Mouse (Mus musculus) ES-E14 (cell line): ENCODE measurements around the gene Amer2. TPM values are rescaled to one million over a fixed set of nuclear protein-coding genes. Genes with fewer than 3 reads are reported as not detected.

Source experiments
- DNase-seq: peaks from one replicate; pipeline ENCODE4 v3.0.0-alpha.2; 2013; ENCODE audit warnings: low read depth, low spot score
- H3K27ac ChIP-seq: 2 replicates; pipeline ENCODE4 v1.5.1; 2012; ENCODE audit warnings: low read depth, mild to moderate bottlenecking, low read length, moderate library complexity, mixed read lengths; ENCODE audit not compliant: poor library complexity, insufficient read depth, severe bottlenecking
- H3K36me3 ChIP-seq: 2 replicates; pipeline ENCODE4 v1.6.1; 2012; ENCODE audit warnings: mild to moderate bottlenecking, low read length, moderate library complexity, mixed read lengths; ENCODE audit not compliant: control insufficient read depth, poor library complexity, insufficient read depth, severe bottlenecking
- H3K4me1 ChIP-seq, 2 experiments: fragments of 150-350 bp in 1 of 2; sonication (generic) in 1 of 2; 2 replicates each; pipeline ENCODE4 v1.6.1; 2012; ENCODE audit warnings: low read length in 2 of 2, mild to moderate bottlenecking in 1 of 2, mixed read lengths in 1 of 2; ENCODE audit not compliant: control insufficient read depth in 2 of 2, insufficient read depth in 2 of 2, poor library complexity in 1 of 2
- H3K4me3 ChIP-seq, 2 experiments: fragments of 150-350 bp in 1 of 2; sonication (generic) in 1 of 2; 2 replicates each; pipeline ENCODE4 v1.5.1; 2012; ENCODE audit warnings: low read length in 2 of 2, low read depth in 1 of 2, mild to moderate bottlenecking in 1 of 2, mixed read lengths in 1 of 2; ENCODE audit not compliant: insufficient read depth in 1 of 2, poor library complexity in 1 of 2, severe bottlenecking in 1 of 2
- H3K9ac ChIP-seq: 2 replicates; pipeline ENCODE4 v1.6.1; 2012; ENCODE audit warnings: low read depth, mild to moderate bottlenecking, low read length, mixed read lengths; ENCODE audit not compliant: poor library complexity, insufficient read depth, severe bottlenecking
- H3K9me3 ChIP-seq: fragments of 150-350 bp; sonication (generic); 2 replicates; pipeline ENCODE4 v1.6.1; 2012; ENCODE audit warnings: low read depth, mild to moderate bottlenecking, low read length; ENCODE audit not compliant: control insufficient read depth, insufficient read depth
- CHD2 ChIP-seq: IDR thresholded peaks from 2 replicates; pipeline ENCODE4 v1.6.1; 2014; ENCODE audit warnings: mild to moderate bottlenecking, low read depth, low read length, inconsistent platforms
- HCFC1 ChIP-seq: IDR thresholded peaks from 2 replicates; pipeline ENCODE4 v1.6.1; 2012; ENCODE audit warnings: low read length, inconsistent platforms, borderline replicate concordance; ENCODE audit not compliant: insufficient read depth
- MAFK ChIP-seq: IDR thresholded peaks from 2 replicates; pipeline ENCODE4 v1.6.1; 2014; ENCODE audit warnings: mild to moderate bottlenecking, low read depth, low read length, inconsistent platforms; ENCODE audit not compliant: insufficient read depth
- ZC3H11A ChIP-seq: IDR thresholded peaks from 2 replicates; pipeline ENCODE4 v1.6.1; 2012; ENCODE audit warnings: low read depth, mild to moderate bottlenecking, inconsistent platforms, low read length, borderline replicate concordance
- ZNF384 ChIP-seq: IDR thresholded peaks from 2 replicates; pipeline ENCODE4 v1.6.1; 2012; ENCODE audit warnings: low read depth, low read length, inconsistent platforms
- in situ Hi-C, 2 experiments: fragments of 600-800 bp; cut with MboI; formaldehyde crosslinking; loops; one replicate each; pipeline ENCODE4 v1.15.1; 2025; ENCODE audit warnings: low sequenced_read_pairs in 2 of 2, inconsistent platforms in 1 of 2; ENCODE audit not compliant: unreplicated experiment in 2 of 2
- total RNA-seq: library from RNA; depleted of rRNA; stranded (reverse); fragments of 300-350 nt; gene quantifications from 2 replicates; pipeline ENCODE4 v1.2.3, GENCODE M21; 2012

The Amer2 gene
- total RNA-seq, 1 experiment = 0.09 TPM

- H3K4me1 ChIP-seq = peaks cover 0 to 3% of the 10 kb centered on the region in 2 experiments; a peak in 2 of 4 replicates
- H3K4me3 ChIP-seq = no peak overlapping the region
- no peak overlapping the region for H3K27ac ChIP-seq
- H3K9me3 ChIP-seq = no peaks in the 10 kb centered on the region
- H3K9ac ChIP-seq = no peak overlapping the region
- in situ Hi-C loops = no loop called here
- no peaks in the 10 kb centered on the region for H3K36me3 ChIP-seq
- TF ChIP-seq ZC3H11A = no peak
- no peak for TF ChIP-seq HCFC1
- no peak for DNase-seq
Measured at GRCm38 (mm10) chr14:60407319-60407718, 34.3 kb downstream of the Amer2 start.

DNA sequence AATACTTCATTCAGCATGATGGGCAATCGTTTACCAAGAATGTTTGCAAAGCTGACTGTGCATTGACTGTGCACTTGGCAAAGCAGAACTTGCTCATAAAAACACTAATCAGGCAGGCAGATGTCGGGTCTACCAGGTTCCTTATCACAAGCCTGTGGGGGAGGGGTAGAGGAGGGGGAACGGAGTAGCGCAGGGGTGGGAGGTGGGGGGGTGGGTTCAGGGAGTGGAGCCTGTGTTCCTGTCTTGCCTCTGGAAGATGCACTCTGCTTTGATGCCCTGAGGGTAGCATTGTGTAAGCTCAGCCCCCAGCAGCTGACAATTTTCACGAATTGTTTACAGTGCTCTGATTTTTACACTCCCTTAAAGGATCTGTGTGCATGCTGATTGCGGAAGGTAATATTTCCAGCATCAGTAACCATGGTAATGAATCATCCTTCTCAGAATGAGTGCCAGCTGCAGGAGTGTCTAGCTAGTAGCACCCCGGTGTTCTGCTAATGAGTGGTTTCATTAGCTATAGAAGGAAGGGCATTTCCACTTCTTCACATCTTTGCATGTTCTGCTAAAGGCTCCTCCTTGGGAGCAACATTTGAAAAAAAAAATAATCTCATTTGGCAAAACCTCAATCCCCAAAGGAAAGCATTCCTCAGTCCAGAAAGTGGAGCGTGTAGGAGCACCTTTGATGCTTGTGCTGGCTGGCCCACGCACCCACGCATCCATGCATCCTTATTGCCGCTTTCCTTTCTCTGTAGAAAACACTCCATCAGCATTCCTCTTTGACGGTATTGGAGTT is 36.8 kb downstream of the Amer2 start:
- H3K9ac ChIP-seq = no peak overlapping the region
- H3K4me1 ChIP-seq = peaks cover 0 to 3% of the 10 kb centered on the region in 2 experiments; a peak in 2 of 4 replicates
- in situ Hi-C loops = no loop called here
- H3K27ac ChIP-seq = no peak overlapping the region
- H3K9me3 ChIP-seq = no peaks in the 10 kb centered on the region
- H3K36me3 ChIP-seq = no peaks in the 10 kb centered on the region
- no peak for TF ChIP-seq ZNF384
- no peak for TF ChIP-seq HCFC1
- no peak for TF ChIP-seq MAFK
- no peak for TF ChIP-seq CHD2
- no peak for TF ChIP-seq ZC3H11A
- H3K4me3 ChIP-seq = no peak overlapping the region
- no peak for DNase-seq

GRCm38 (mm10) chr14:60411229-60411628 is 38.2 kb downstream of the Amer2 start:
- in situ Hi-C loops = no loop called here
- H3K9ac ChIP-seq = no peak overlapping the region
- no peak for DNase-seq
- no peaks in the 10 kb centered on the region for H3K9me3 ChIP-seq
- H3K27ac ChIP-seq = no peak overlapping the region
- H3K36me3 ChIP-seq = no peaks in the 10 kb centered on the region
- TF ChIP-seq ZNF384 = no peak
- no peak for TF ChIP-seq MAFK
- TF ChIP-seq CHD2 = no peak
- no peak for TF ChIP-seq ZC3H11A
- no peak for TF ChIP-seq HCFC1
- H3K4me1 ChIP-seq = peaks cover 0 to 3% of the 10 kb centered on the region in 2 experiments; a peak in 1 of 4 replicates
- H3K4me3 ChIP-seq = no peak overlapping the region

DNA sequence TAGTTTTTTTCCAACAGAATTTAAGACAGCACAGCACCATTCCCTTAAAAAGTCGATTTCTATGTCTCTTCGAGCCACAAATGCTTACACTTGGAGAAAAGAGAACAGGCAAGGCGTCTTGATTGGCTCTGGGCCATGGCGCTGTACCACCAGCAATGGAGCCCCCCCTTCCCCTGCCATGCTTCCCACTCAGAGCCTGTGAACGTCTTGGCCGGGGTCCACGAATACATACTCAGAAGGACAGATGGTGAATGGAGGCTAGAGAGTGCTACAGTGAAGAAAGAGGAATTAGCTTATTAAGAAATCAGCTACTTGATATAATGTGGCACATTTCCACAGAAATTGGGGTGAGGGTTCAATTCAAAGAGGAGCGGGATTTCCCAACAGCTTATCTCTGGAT is 41.6 kb downstream of the Amer2 start:
- in situ Hi-C loops = no loop called here
- H3K4me3 ChIP-seq = no peak overlapping the region
- no peak overlapping the region for H3K9ac ChIP-seq
- no peaks in the 10 kb centered on the region for H3K36me3 ChIP-seq
- H3K27ac ChIP-seq = no peak overlapping the region
- TF ChIP-seq ZC3H11A (no peak), CHD2 (no peak), HCFC1 (no peak), MAFK (no peak), ZNF384 (no peak)
- no peak for DNase-seq
- 0 out of 4 replicates have a peak, but pooled peaks cover 0 to 3% of the 10 kb centered on the region in 2 experiments for H3K4me1 ChIP-seq
- no peaks in the 10 kb centered on the region for H3K9me3 ChIP-seq
